ENCODE assay signal across 20 mouse cellular contexts in the genomic region with DNA sequence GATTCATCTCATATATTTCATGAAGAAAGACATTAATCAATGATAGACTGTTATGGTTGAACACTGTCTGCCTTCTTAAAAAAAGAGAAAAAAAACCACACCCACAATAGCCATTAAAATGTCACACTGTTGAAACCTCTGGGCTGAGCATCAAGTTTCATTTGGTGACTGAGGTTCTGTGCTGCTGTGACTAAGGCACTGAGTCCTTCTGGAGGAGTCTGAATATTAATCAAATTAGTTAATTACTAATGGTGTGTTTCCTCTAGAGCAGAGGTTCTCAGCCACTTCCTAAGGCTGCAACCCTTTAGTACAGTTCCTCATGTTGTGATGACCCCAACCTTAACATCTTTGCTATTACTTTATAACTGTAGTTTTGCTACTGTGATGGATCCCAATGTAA. TPM values are rescaled to one million over a fixed set of nuclear protein-coding genes. Genes with fewer than 3 reads are reported as not detected.
DNase-seq lines count a peak whose midpoint lies in the region; ATAC-seq and TF ChIP-seq lines count a peak whose summit lies in the region.
"Had no signal": no experiment of that assay in that cellular context is flagged by ENCODE, and none has a peak within 500 bp of the region (broad histone marks: within the 10 kb centered on the region; RNA-seq: fewer than 3 reads in every experiment).

No protein-coding gene starts in this region.

- peak; percentile 54 for ATAC-seq in kidney, embryonic 14.5 days (ENCODE audit: low FRiP score, low TSS enrichment)
- no peak for ATAC-seq in kidney, postnatal 0 days (replicated peaks; ENCODE audit: low FRiP score, low read depth)
- ATAC-seq: activated CD4-positive, CD25-positive, alpha-beta regulatory T cell, adult 4 months; forebrain, embryonic 13.5 days; forebrain, embryonic 15.5 days; forebrain, postnatal 0 days; Patski had no signal

- H3K4me1 ChIP-seq in kidney, embryonic 14.5 days (ENCODE audit: control insufficient read depth, insufficient read depth, low read length) = peaks cover 8% of the 10 kb centered on the region; the same call in 1 of the 2 replicates
- 0 out of 2 replicates have a peak, but pooled peaks cover 9% of the 10 kb centered on the region for H3K4me1 ChIP-seq in kidney, postnatal 0 days (replicated peaks; ENCODE audit: insufficient read depth, low read length)

- no peaks in the 10 kb centered on the region for H3K9me3 ChIP-seq in kidney, embryonic 14.5 days (ENCODE audit: control insufficient read depth, low read length)
- H3K9me3 ChIP-seq in kidney, postnatal 0 days (replicated peaks; ENCODE audit: low read length) = no peaks in the 10 kb centered on the region
- H3K9me3 ChIP-seq: embryonic facial prominence, embryonic 10.5 days; embryonic facial prominence, embryonic 12.5 days; forebrain, embryonic 13.5 days; forebrain, embryonic 15.5 days had no signal

- H3K9ac ChIP-seq in kidney, embryonic 14.5 days (ENCODE audit: low read depth, low read length) = no peak overlapping the region
- no peak overlapping the region for H3K9ac ChIP-seq in kidney, postnatal 0 days (ENCODE audit: low read depth, low read length)
- H3K9ac ChIP-seq: embryonic facial prominence, embryonic 12.5 days; forebrain, embryonic 13.5 days; forebrain, embryonic 15.5 days; forebrain, postnatal 0 days had no signal

- no peak for DNase-seq in kidney, postnatal 4 days
- peak; percentile 55 for DNase-seq in kidney, postnatal 0 days (ENCODE audit: low spot score)
- DNase-seq in kidney, postnatal 36 days = no peak
- no peak for DNase-seq in testis, postnatal 10 days (ENCODE audit: low spot score)
- DNase-seq: adrenal gland, adult 8-10 months; adrenal gland, postnatal 14 days; adrenal gland, postnatal 36 days; cerebellum, adult 11-12 months; cerebellum, adult 2 months; cerebellum, adult 9-10 months; cerebellum, postnatal 10 days; cerebellum, postnatal 25 days; forebrain, postnatal 0 days had no signal

- no peak overlapping the region for H3K4me2 ChIP-seq in kidney, embryonic 14.5 days (replicated peaks; ENCODE audit: low read depth, low read length)
- H3K4me2 ChIP-seq in kidney, postnatal 0 days (ENCODE audit: low read length) = no peak overlapping the region
- H3K4me2 ChIP-seq: embryonic facial prominence, embryonic 12.5 days; forebrain, embryonic 13.5 days; forebrain, embryonic 15.5 days had no signal

- H3K27me3 ChIP-seq in kidney, embryonic 14.5 days (ENCODE audit: control insufficient read depth, insufficient read depth, low read length) = no peaks in the 10 kb centered on the region
- no peaks in the 10 kb centered on the region for H3K27me3 ChIP-seq in kidney, postnatal 0 days (ENCODE audit: insufficient read depth, low read length)
- H3K27me3 ChIP-seq: embryonic facial prominence, embryonic 12.5 days; forebrain, embryonic 13.5 days; forebrain, embryonic 15.5 days; Patski had no signal

- no peak overlapping the region for H3K4me3 ChIP-seq in kidney, embryonic 14.5 days (ENCODE audit: low read length)
- no peak overlapping the region for H3K4me3 ChIP-seq in kidney, postnatal 0 days (replicated peaks; ENCODE audit: low read depth, low read length)
- H3K4me3 ChIP-seq: embryonic facial prominence, embryonic 10.5 days; embryonic facial prominence, embryonic 12.5 days; forebrain, embryonic 13.5 days; forebrain, embryonic 15.5 days had no signal

- TF ChIP-seq CTCF in kidney, postnatal 0 days (IDR thresholded peaks at IDR 0.05; ENCODE audit: low read depth) = no peak

- no peaks in the 10 kb centered on the region for H3K36me3 ChIP-seq in kidney, embryonic 14.5 days (ENCODE audit: control insufficient read depth, insufficient read depth, low read length)
- no peaks in the 10 kb centered on the region for H3K36me3 ChIP-seq in kidney, postnatal 0 days (ENCODE audit: insufficient read depth, low read length)
- H3K36me3 ChIP-seq: embryonic facial prominence, embryonic 10.5 days; embryonic facial prominence, embryonic 12.5 days; forebrain, embryonic 15.5 days had no signal

- no peak overlapping the region for H3K27ac ChIP-seq in kidney, embryonic 14.5 days (ENCODE audit: low read depth, low read length)
- no peak overlapping the region for H3K27ac ChIP-seq in kidney, postnatal 0 days
- H3K27ac ChIP-seq: embryonic facial prominence, embryonic 10.5 days; embryonic facial prominence, embryonic 12.5 days; forebrain, embryonic 13.5 days; forebrain, embryonic 15.5 days had no signal

RNA-seq across cellular contexts. Expression of gene Apba1, which starts 20.4 kb away (rescaled TPM):
- 0.46 and 0.79 TPM in 2 replicates for polyA plus RNA-seq in kidney, embryonic 14.5 days (2014; fragmentation: Nextera tagmentation; extraction: Ambion mirVana)
- polyA plus RNA-seq in kidney, postnatal 0 days (2015; fragmentation: Nextera tagmentation; extraction: Ambion mirVana) = 1.3 and 1.4 TPM in 2 replicates
- polyA plus RNA-seq: activated CD4-positive, CD25-positive, alpha-beta regulatory T cell, adult 4 months had no signal
